Mouse (Mus musculus): Measurements from ENCODE around the gene Cd300e. TPM values are rescaled to one million over a fixed set of nuclear protein-coding genes. Genes with fewer than 3 reads are reported as not detected.
A peak's percentile ranks its signal among the peaks of the same experiment; 100 is the strongest.
"Not testable (repeated sequence)": the region's sequence is repeated elsewhere in the genome, so short reads cannot be mapped to it uniquely, and the experiment has no call there.

Cd300e gene
- polyA plus RNA-seq, 1 experiment, result 0.12 TPM

GRCm38 (mm10) chr11:115059797-115060196 lies 2.2 kb downstream of the Cd300e start:
- H3K4me3 ChIP-seq (ENCODE audit: control insufficient read depth, insufficient read depth, low read length), result no peak overlapping the region
- H3K27ac ChIP-seq (ENCODE audit: control insufficient read depth, insufficient read depth, low read length), result no peak overlapping the region
- H3K4me1 ChIP-seq (replicated peaks; ENCODE audit: control insufficient read depth, insufficient read depth, low read length), result no peaks in the 10 kb centered on the region
- TF ChIP-seq POLR2A (IDR thresholded peaks at IDR 0.05; ENCODE audit: control insufficient read depth, extremely low read depth, insufficient read depth, low read length, poor library complexity), result no peak
- no peak for TF ChIP-seq CTCF (IDR thresholded peaks at IDR 0.05; ENCODE audit: borderline replicate concordance, control insufficient read depth, extremely low read depth, insufficient read depth, low read length, poor library complexity)
- 77% methylated on average over 2 of the region's 2 CpGs for WGBS
- no peaks in the 10 kb centered on the region; the same call in 1 of the 2 replicates for H3K27me3 ChIP-seq (ENCODE audit: control insufficient read depth, insufficient read depth, low read length)
- DNase-seq, result no peak
- H3K36me3 ChIP-seq (ENCODE audit: control insufficient read depth, insufficient read depth, low read length), result no peaks in the 10 kb centered on the region

- no peaks in the 10 kb centered on the region for H3K36me3 ChIP-seq (ENCODE audit: control insufficient read depth, insufficient read depth, low read length)
- no peak for DNase-seq
- no peak overlapping the region for H3K4me3 ChIP-seq (ENCODE audit: control insufficient read depth, insufficient read depth, low read length)
- TF ChIP-seq CTCF (IDR thresholded peaks at IDR 0.05; ENCODE audit: borderline replicate concordance, control insufficient read depth, extremely low read depth, insufficient read depth, low read length, poor library complexity) (no peak), POLR2A (IDR thresholded peaks at IDR 0.05; ENCODE audit: control insufficient read depth, extremely low read depth, insufficient read depth, low read length, poor library complexity) (no peak)
- no peaks in the 10 kb centered on the region; the same call in 1 of the 2 replicates for H3K27me3 ChIP-seq (ENCODE audit: control insufficient read depth, insufficient read depth, low read length)
- H3K4me1 ChIP-seq (replicated peaks; ENCODE audit: control insufficient read depth, insufficient read depth, low read length), result no peaks in the 10 kb centered on the region
- WGBS, result 70% methylated on average over 4 of the region's 4 CpGs
- no peak overlapping the region for H3K27ac ChIP-seq (ENCODE audit: control insufficient read depth, insufficient read depth, low read length)
These were observed 3.3 kb downstream of the Cd300e start for GRCm38 (mm10) chr11:115058701-115059100.

GRCm38 (mm10) chr11:115054537-115054936 lies 7.4 kb downstream of the Cd300e start:
- Histone ChIP-seq H3K4me1 (replicated peaks; ENCODE audit: control insufficient read depth, insufficient read depth, low read length) (no peaks in the 10 kb centered on the region), H3K4me3 (ENCODE audit: control insufficient read depth, insufficient read depth, low read length) (no peak overlapping the region), H3K27me3 (ENCODE audit: control insufficient read depth, insufficient read depth, low read length) (no peaks in the 10 kb centered on the region; the same call in 1 of the 2 replicates), H3K36me3 (ENCODE audit: control insufficient read depth, insufficient read depth, low read length) (no peaks in the 10 kb centered on the region), H3K27ac (ENCODE audit: control insufficient read depth, insufficient read depth, low read length) (no peak overlapping the region)
- TF ChIP-seq POLR2A (IDR thresholded peaks at IDR 0.05; ENCODE audit: control insufficient read depth, extremely low read depth, insufficient read depth, low read length, poor library complexity), result no peak
- no peak for TF ChIP-seq CTCF (IDR thresholded peaks at IDR 0.05; ENCODE audit: borderline replicate concordance, control insufficient read depth, extremely low read depth, insufficient read depth, low read length, poor library complexity)
- DNase-seq, result no peak

- no peak for TF ChIP-seq POLR2A (IDR thresholded peaks at IDR 0.05; ENCODE audit: control insufficient read depth, extremely low read depth, insufficient read depth, low read length, poor library complexity)
- no peak for TF ChIP-seq CTCF (IDR thresholded peaks at IDR 0.05; ENCODE audit: borderline replicate concordance, control insufficient read depth, extremely low read depth, insufficient read depth, low read length, poor library complexity)
- H3K36me3 ChIP-seq (ENCODE audit: control insufficient read depth, insufficient read depth, low read length), result no peaks in the 10 kb centered on the region
- no peaks in the 10 kb centered on the region; the same call in 1 of the 2 replicates for H3K27me3 ChIP-seq (ENCODE audit: control insufficient read depth, insufficient read depth, low read length)
- 97% methylated on average over 1 of the region's 1 CpGs for WGBS
- no peak overlapping the region for H3K27ac ChIP-seq (ENCODE audit: control insufficient read depth, insufficient read depth, low read length)
- H3K4me1 ChIP-seq (replicated peaks; ENCODE audit: control insufficient read depth, insufficient read depth, low read length), result no peaks in the 10 kb centered on the region
- no peak for DNase-seq
- no peak overlapping the region for H3K4me3 ChIP-seq (ENCODE audit: control insufficient read depth, insufficient read depth, low read length)
These were observed 9.0 kb downstream of the Cd300e start for GRCm38 (mm10) chr11:115052991-115053390.

DNA sequence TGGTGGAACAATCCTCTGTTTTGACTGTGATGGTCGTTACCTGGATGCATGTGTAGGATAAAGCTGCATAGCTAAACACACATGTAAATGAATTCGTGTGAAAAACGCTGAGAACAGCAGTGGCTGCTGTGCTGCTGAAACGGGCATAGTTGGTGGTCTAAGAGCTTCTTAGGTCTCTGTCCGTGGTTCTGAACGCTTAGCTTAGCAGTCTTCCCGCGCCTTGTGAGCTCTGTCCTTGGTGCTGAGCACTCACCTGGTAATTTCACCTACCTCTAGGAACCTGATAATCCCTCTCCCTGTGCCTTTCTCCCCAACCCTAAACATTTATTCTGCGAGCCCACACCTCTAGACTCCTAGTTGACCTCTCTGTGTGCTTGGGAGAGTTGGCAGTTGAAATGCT lies 9.8 kb downstream of the Cd300e start:
- Histone ChIP-seq H3K4me1 (replicated peaks; ENCODE audit: control insufficient read depth, insufficient read depth, low read length) (no peaks in the 10 kb centered on the region), H3K4me3 (ENCODE audit: control insufficient read depth, insufficient read depth, low read length) (no peak overlapping the region), H3K27ac (ENCODE audit: control insufficient read depth, insufficient read depth, low read length) (no peak overlapping the region), H3K36me3 (ENCODE audit: control insufficient read depth, insufficient read depth, low read length) (no peaks in the 10 kb centered on the region), H3K27me3 (ENCODE audit: control insufficient read depth, insufficient read depth, low read length) (no peaks in the 10 kb centered on the region)
- 4% methylated on average over 9 of the region's 9 CpGs for WGBS
- TF ChIP-seq POLR2A (IDR thresholded peaks at IDR 0.05; ENCODE audit: control insufficient read depth, extremely low read depth, insufficient read depth, low read length, poor library complexity) (no peak), CTCF (IDR thresholded peaks at IDR 0.05; ENCODE audit: borderline replicate concordance, control insufficient read depth, extremely low read depth, insufficient read depth, low read length, poor library complexity) (no peak)
- peak; percentile 48 for DNase-seq

- DNase-seq, result no peak
- no peaks in the 10 kb centered on the region for H3K27me3 ChIP-seq (ENCODE audit: control insufficient read depth, insufficient read depth, low read length)
- no peak overlapping the region for H3K27ac ChIP-seq (ENCODE audit: control insufficient read depth, insufficient read depth, low read length)
- no peak overlapping the region for H3K4me3 ChIP-seq (ENCODE audit: control insufficient read depth, insufficient read depth, low read length)
- 44% methylated on average over 3 of the region's 3 CpGs for WGBS
- TF ChIP-seq POLR2A (IDR thresholded peaks at IDR 0.05; ENCODE audit: control insufficient read depth, extremely low read depth, insufficient read depth, low read length, poor library complexity) (no peak), CTCF (IDR thresholded peaks at IDR 0.05; ENCODE audit: borderline replicate concordance, control insufficient read depth, extremely low read depth, insufficient read depth, low read length, poor library complexity) (no peak)
- H3K36me3 ChIP-seq (ENCODE audit: control insufficient read depth, insufficient read depth, low read length), result no peaks in the 10 kb centered on the region
- no peaks in the 10 kb centered on the region for H3K4me1 ChIP-seq (replicated peaks; ENCODE audit: control insufficient read depth, insufficient read depth, low read length)
These were observed 12.6 kb downstream of the Cd300e start for GRCm38 (mm10) chr11:115049282-115049895.

GRCm38 (mm10) chr11:115048259-115048658 lies 13.7 kb downstream of the Cd300e start, which contains the start of gene Cd300ld3:
Gene Cd300ld3 (minus strand): TSS chr11:115048409.
- Histone ChIP-seq H3K27me3 (ENCODE audit: control insufficient read depth, insufficient read depth, low read length) (no peaks in the 10 kb centered on the region), H3K4me3 (ENCODE audit: control insufficient read depth, insufficient read depth, low read length) (no peak within 1 kb of the TSS), H3K36me3 (ENCODE audit: control insufficient read depth, insufficient read depth, low read length) (no peaks in the 10 kb centered on the region), H3K27ac (ENCODE audit: control insufficient read depth, insufficient read depth, low read length) (no peak within 1 kb of the TSS), H3K4me1 (replicated peaks; ENCODE audit: control insufficient read depth, insufficient read depth, low read length) (no peaks in the 10 kb centered on the region)
- WGBS, result 64% methylated on average over 2 of the region's 2 CpGs
- no peak for TF ChIP-seq CTCF (IDR thresholded peaks at IDR 0.05; ENCODE audit: borderline replicate concordance, control insufficient read depth, extremely low read depth, insufficient read depth, low read length, poor library complexity)
- TF ChIP-seq POLR2A (IDR thresholded peaks at IDR 0.05; ENCODE audit: control insufficient read depth, extremely low read depth, insufficient read depth, low read length, poor library complexity), result no peak
- no peak for DNase-seq

DNA sequence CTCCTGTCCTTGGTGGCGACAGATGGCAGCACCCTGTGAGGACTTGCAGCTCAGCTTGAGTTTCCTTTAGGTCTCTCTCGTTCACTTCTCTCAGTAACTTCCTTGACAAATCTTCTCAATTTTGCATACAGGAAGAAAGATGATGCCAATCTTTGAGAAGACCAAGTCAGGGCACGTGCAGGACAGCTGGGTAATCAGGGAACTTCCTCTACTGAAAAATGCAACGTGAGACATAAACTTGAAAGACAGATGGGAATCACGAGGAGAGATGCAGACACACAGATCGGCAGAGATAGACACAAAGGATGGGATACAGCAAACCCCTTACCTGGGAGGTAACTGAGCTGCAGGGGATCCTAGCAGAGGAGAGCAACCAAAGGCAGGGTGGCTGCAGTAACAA lies 24.3 kb downstream of the Cd300e start, which contains the start of gene Cd300ld5:
Cd300ld5 (minus strand) TSS at position 101 of the 400 bp plus-strand sequence.
- H3K4me1 ChIP-seq (replicated peaks; ENCODE audit: control insufficient read depth, insufficient read depth, low read length); H3K36me3 ChIP-seq (ENCODE audit: control insufficient read depth, insufficient read depth, low read length); H3K27me3 ChIP-seq (ENCODE audit: control insufficient read depth, insufficient read depth, low read length); H3K27ac ChIP-seq (ENCODE audit: control insufficient read depth, insufficient read depth, low read length); H3K4me3 ChIP-seq (ENCODE audit: control insufficient read depth, insufficient read depth, low read length); DNase-seq: not testable (repeated sequence)
- WGBS, result no CpG with 5 or more reads among the region's 6 CpGs

DNA sequence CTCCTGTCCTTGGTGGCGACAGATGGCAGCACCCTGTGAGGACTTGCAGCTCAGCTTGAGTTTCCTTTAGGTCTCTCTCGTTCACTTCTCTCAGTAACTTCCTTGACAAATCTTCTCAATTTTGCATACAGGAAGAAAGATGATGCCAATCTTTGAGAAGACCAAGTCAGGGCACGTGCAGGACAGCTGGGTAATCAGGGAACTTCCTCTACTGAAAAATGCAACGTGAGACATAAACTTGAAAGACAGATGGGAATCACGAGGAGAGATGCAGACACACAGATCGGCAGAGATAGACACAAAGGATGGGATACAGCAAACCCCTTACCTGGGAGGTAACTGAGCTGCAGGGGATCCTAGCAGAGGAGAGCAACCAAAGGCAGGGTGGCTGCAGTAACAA lies 35.1 kb downstream of the Cd300e start, which contains the start of gene Cd300ld4:
Cd300ld4 (minus strand) TSS at position 101 of the 400 bp plus-strand sequence.
- H3K27me3 ChIP-seq (ENCODE audit: control insufficient read depth, insufficient read depth, low read length); H3K4me3 ChIP-seq (ENCODE audit: control insufficient read depth, insufficient read depth, low read length); H3K36me3 ChIP-seq (ENCODE audit: control insufficient read depth, insufficient read depth, low read length); DNase-seq; H3K4me1 ChIP-seq (replicated peaks; ENCODE audit: control insufficient read depth, insufficient read depth, low read length); H3K27ac ChIP-seq (ENCODE audit: control insufficient read depth, insufficient read depth, low read length): not testable (repeated sequence)
- WGBS, result no CpG with 5 or more reads among the region's 6 CpGs

All from thymus, adult 2 months (tissue).